Mouse (Mus musculus): ENCODE measurements around the gene Ucma.

- no peak for TF ChIP-seq CTCF (IDR thresholded peaks at IDR 0.05; ENCODE audit: borderline replicate concordance, control insufficient read depth, extremely low read depth, insufficient read depth, low read length, poor library complexity)
- no peak for TF ChIP-seq POLR2A (IDR thresholded peaks at IDR 0.05; ENCODE audit: control insufficient read depth, extremely low read depth, insufficient read depth, low read length, poor library complexity)
Observed at GRCm38 (mm10) chr2:5019708-5020107, 43.8 kb downstream of the Ucma start.

Measured in thymus, adult 2 months (tissue).